Mouse (Mus musculus): Measurements from ENCODE around the gene Traf5.

Gene Traf5

GRCm38 (mm10) chr1:192092879-192093660 lies 711 bp upstream of the Traf5 start:
- peak; percentile 77 to 84 for DNase-seq (ENCODE audit: low spot score in 2 of 2)

- DNase-seq (ENCODE audit: low spot score in 2 of 2), result no peak
Measured at GRCm38 (mm10) chr1:192090689-192091567, 1.4 kb downstream of the Traf5 start.

- DNase-seq (ENCODE audit: low spot score in 2 of 2), result no peak
Measured at GRCm38 (mm10) chr1:192090281-192090680, 2.1 kb downstream of the Traf5 start.

- no peak for DNase-seq (ENCODE audit: low spot score in 2 of 2)
Measured at GRCm38 (mm10) chr1:192089208-192090166, 2.9 kb downstream of the Traf5 start.

GRCm38 (mm10) chr1:192088011-192088410 lies 4.3 kb downstream of the Traf5 start:
- no peak for DNase-seq (ENCODE audit: low spot score in 2 of 2)

- DNase-seq (ENCODE audit: low spot score in 2 of 2), result no peak
Measured at GRCm38 (mm10) chr1:192087098-192087497, 5.3 kb downstream of the Traf5 start.

GRCm38 (mm10) chr1:192086279-192087037 lies 5.9 kb downstream of the Traf5 start:
- no peak for DNase-seq (ENCODE audit: low spot score in 2 of 2)

GRCm38 (mm10) chr1:192085218-192085617 lies 7.1 kb downstream of the Traf5 start:
- no peak for DNase-seq (ENCODE audit: low spot score in 2 of 2)

- no peak for DNase-seq (ENCODE audit: low spot score in 2 of 2)
Measured at GRCm38 (mm10) chr1:192082646-192083045, 9.7 kb downstream of the Traf5 start.

GRCm38 (mm10) chr1:192081129-192081528 lies 11.2 kb downstream of the Traf5 start:
- no peak for DNase-seq (ENCODE audit: low spot score in 2 of 2)

- no peak for DNase-seq (ENCODE audit: low spot score in 2 of 2)
Measured at GRCm38 (mm10) chr1:192079121-192079520, 13.2 kb downstream of the Traf5 start.

GRCm38 (mm10) chr1:192078406-192078805 lies 14.0 kb downstream of the Traf5 start:
- no peak for DNase-seq (ENCODE audit: low spot score in 2 of 2)

GRCm38 (mm10) chr1:192076796-192077535 lies 15.4 kb downstream of the Traf5 start:
- DNase-seq (ENCODE audit: low spot score in 2 of 2), result no peak

GRCm38 (mm10) chr1:192076101-192076500 lies 16.3 kb downstream of the Traf5 start:
- DNase-seq (ENCODE audit: low spot score in 2 of 2), result no peak

GRCm38 (mm10) chr1:192074824-192075223 lies 17.5 kb downstream of the Traf5 start:
- DNase-seq (ENCODE audit: low spot score in 2 of 2), result no peak

GRCm38 (mm10) chr1:192072426-192072825 lies 19.9 kb downstream of the Traf5 start:
- no peak for DNase-seq (ENCODE audit: low spot score in 2 of 2)

- DNase-seq (ENCODE audit: low spot score in 2 of 2), result no peak
Measured at GRCm38 (mm10) chr1:192070618-192071051, 21.7 kb downstream of the Traf5 start.

GRCm38 (mm10) chr1:192069971-192070591 lies 22.3 kb downstream of the Traf5 start:
- DNase-seq (ENCODE audit: low spot score in 2 of 2), result no peak

GRCm38 (mm10) chr1:192068188-192068587 lies 24.2 kb downstream of the Traf5 start:
- DNase-seq (ENCODE audit: low spot score in 2 of 2), result no peak

- DNase-seq (ENCODE audit: low spot score in 2 of 2), result no peak
Measured at GRCm38 (mm10) chr1:192066956-192067355, 25.4 kb downstream of the Traf5 start.
